Mouse (Mus musculus) liver, embryonic 14.5 days (tissue): Measurements from ENCODE around the gene Cd47. TPM values are rescaled to one million over a fixed set of nuclear protein-coding genes. Genes with fewer than 3 reads are reported as not detected.

Source experiments
- ATAC-seq: fragments of 200-750 bp; cut with Nextera tagmentation; 2 replicates; pipeline ENCODE4 v1.8.0; 2017; ENCODE audit warnings: moderate number of reproducible peaks, mild to moderate bottlenecking, moderate library complexity; ENCODE audit not compliant: insufficient read depth
- DNase-seq, 3 experiments: peaks; one replicate each; pipeline ENCODE4 v3.0.0-alpha.2; 2012 to 2013; ENCODE audit warnings: low read depth in 3 of 3, low spot score in 3 of 3
- H3K27ac ChIP-seq: fragments of 300-500 bp; sonication (generic); 2 replicates; pipeline ENCODE4 v1.5.1; 2014; ENCODE audit warnings: moderate library complexity, mild to moderate bottlenecking, control low read depth, inconsistent platforms
- H3K27me3 ChIP-seq: fragments of 300-500 bp; sonication (generic); 2 replicates; pipeline ENCODE4 v1.6.1; 2014; ENCODE audit warnings: mild to moderate bottlenecking, low read length, moderate library complexity; ENCODE audit not compliant: control insufficient read depth, insufficient read depth
- H3K36me3 ChIP-seq: fragments of 300-500 bp; sonication (generic); replicated peaks from 2 replicates; pipeline ENCODE4 v1.6.1; 2014; ENCODE audit warnings: low read depth; ENCODE audit not compliant: control insufficient read depth, insufficient read depth
- H3K4me1 ChIP-seq, 2 experiments: fragments of 200-500 bp in 1 of 2; fragments of 300-500 bp in 1 of 2; sonication (generic) in 1 of 2; replicated peaks; 2 replicates each; pipeline ENCODE4 v1.6.1; 2012 to 2014; ENCODE audit warnings: antibody characterized with exemption in 1 of 2, inconsistent platforms in 1 of 2, low read length in 1 of 2; ENCODE audit not compliant: control insufficient read depth in 2 of 2, insufficient read depth in 2 of 2
- H3K4me2 ChIP-seq: fragments of 300-500 bp; sonication (generic); 2 replicates; pipeline ENCODE4 v1.6.1; 2014; ENCODE audit warnings: low read depth, mild to moderate bottlenecking, control low read depth, moderate library complexity
- H3K4me3 ChIP-seq, 2 experiments: fragments of 200-500 bp in 1 of 2; fragments of 300-500 bp in 1 of 2; sonication (generic) in 1 of 2; 2 replicates each; pipeline ENCODE4 v1.5.1; 2012 to 2014; ENCODE audit warnings: low read depth in 2 of 2, low read length in 2 of 2, mild to moderate bottlenecking in 2 of 2, control low read depth in 1 of 2, inconsistent platforms in 1 of 2, moderate library complexity in 1 of 2; ENCODE audit not compliant: insufficient read depth in 1 of 2
- H3K9ac ChIP-seq: fragments of 300-500 bp; sonication (generic); replicated peaks from 2 replicates; pipeline ENCODE4 v1.6.1; 2014; ENCODE audit warnings: mild to moderate bottlenecking, control low read depth, moderate library complexity
- H3K9me3 ChIP-seq: fragments of 300-500 bp; sonication (generic); 2 replicates; pipeline ENCODE4 v1.6.1; 2016; ENCODE audit warnings: low read length, mixed read lengths; ENCODE audit not compliant: control insufficient read depth
- CTCF ChIP-seq: IDR thresholded peaks from 2 replicates; pipeline ENCODE4 v1.5.1; 2016; ENCODE audit warnings: antibody characterized with exemption, low read depth, control low read depth
- EP300 ChIP-seq: IDR thresholded peaks from 2 replicates; pipeline ENCODE4 v1.6.1; 2016; ENCODE audit warnings: antibody characterized with exemption, low read depth
- WGBS: fragments of 180-500 bp; shearing (Covaris S2); extraction: QIAGEN DNeasy Blood & Tissue Kit; methylation state at CpG from one replicate; pipeline ENCODE4 v1.1.7; 2014; ENCODE audit not compliant: insufficient replicate concordance; 5-methylcytosine and 5-hydroxymethylcytosine counted together
- polyA plus RNA-seq, 2 experiments: library from polyadenylated mRNA; depleted of rRNA in 1 of 2; stranded (reverse) in 1 of 2; unstranded in 1 of 2; fragments of >200 nt; fragmentation: Nextera tagmentation in 1 of 2; extraction: Ambion mirVana in 1 of 2; gene quantifications; 2 replicates each; pipeline versions ENCODE4 v1.2.1 to v1.2.3; 2012 to 2014

Cd47 gene
- polyA plus RNA-seq, 2 experiments, result 82.5 to 331 TPM

DNA sequence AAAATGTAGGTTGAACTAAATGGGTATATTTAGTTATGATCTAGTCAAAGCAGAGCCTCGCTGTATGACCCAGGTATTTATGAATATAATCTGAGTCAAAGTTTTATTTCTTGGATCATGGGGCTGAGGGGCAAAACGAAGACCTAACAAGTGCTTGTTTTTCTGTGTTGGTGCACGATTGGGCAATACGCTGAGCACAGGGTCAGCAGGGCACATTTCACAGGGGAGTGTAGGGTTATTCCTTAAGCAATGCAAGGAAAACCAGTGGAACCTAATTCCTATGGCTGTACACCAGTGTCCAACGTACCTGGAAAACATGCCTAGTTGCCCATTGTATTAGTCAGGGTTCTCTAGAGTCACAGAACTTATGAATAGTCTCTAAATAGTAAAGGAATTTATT, 12.6 kb upstream of the Cd47 start:
- Histone ChIP-seq H3K27ac (no peak overlapping the region), H3K27me3 (no peaks in the 10 kb centered on the region), H3K9ac (no peak overlapping the region), H3K36me3 (no peaks in the 10 kb centered on the region), H3K4me3 (no peak overlapping the region), H3K9me3 (no peaks in the 10 kb centered on the region), H3K4me2 (no peak overlapping the region), H3K4me1 (peaks cover 31 to 40% of the 10 kb centered on the region in 2 experiments)
- TF ChIP-seq EP300 (no peak), CTCF (no peak)
- DNase-seq, result no peak
- WGBS, result 75% methylated on average over 5 of the region's 5 CpGs
- no peak for ATAC-seq

GRCm38 (mm10) chr16:49790575-49791465, 9.5 kb upstream of the Cd47 start:
- H3K4me1 ChIP-seq, result peaks cover 40 to 44% of the 10 kb centered on the region in 2 experiments
- WGBS, result 37% methylated on average over 9 of the region's 9 CpGs
- peak; percentile 55; the same call in 1 of the 2 replicates for ATAC-seq

GRCm38 (mm10) chr16:49792446-49792878, 7.9 kb upstream of the Cd47 start:
- H3K4me1 ChIP-seq, result peaks cover 49 to 57% of the 10 kb centered on the region in 2 experiments
- no peaks in the 10 kb centered on the region for H3K36me3 ChIP-seq
- H3K27me3 ChIP-seq, result no peaks in the 10 kb centered on the region
- H3K27ac ChIP-seq, result peak overlapping the region; percentile 65
- peak; percentile 28; the same call in 1 of the 2 replicates for ATAC-seq
- H3K4me2 ChIP-seq, result peak overlapping the region; percentile 24
- no peak for DNase-seq
- H3K4me3 ChIP-seq, result no peak overlapping the region
- TF ChIP-seq EP300 (no peak), CTCF (no peak)
- H3K9me3 ChIP-seq, result no peaks in the 10 kb centered on the region
- WGBS, result 41% methylated on average over 9 of the region's 9 CpGs
- H3K9ac ChIP-seq, result peak overlapping the region; percentile 43

More at GRCm38 (mm10) chr16:49790575-49791465, 9.5 kb upstream of the Cd47 start:
- Histone ChIP-seq H3K36me3 (no peaks in the 10 kb centered on the region), H3K4me3 (no peak overlapping the region), H3K9ac (peak overlapping the region; percentile 48), H3K27me3 (no peaks in the 10 kb centered on the region), H3K27ac (peak overlapping the region; percentile 64), H3K4me2 (peak overlapping the region; percentile 34), H3K9me3 (no peaks in the 10 kb centered on the region)
- TF ChIP-seq EP300 (no peak), CTCF (no peak)
- no peak for DNase-seq

- H3K36me3 ChIP-seq, result no peaks in the 10 kb centered on the region
- H3K27ac ChIP-seq, result peak overlapping the region; percentile 65
- H3K4me3 ChIP-seq, result no peak overlapping the region
- no peaks in the 10 kb centered on the region for H3K9me3 ChIP-seq
- H3K27me3 ChIP-seq, result no peaks in the 10 kb centered on the region
- TF ChIP-seq EP300 (no peak), CTCF (no peak)
- 0 out of 2 replicates have a peak overlapping the region, but pooled peaks have one; percentile 9 for H3K4me2 ChIP-seq
- no peak overlapping the region for H3K9ac ChIP-seq
- DNase-seq, result no peak
- no peak for ATAC-seq
- WGBS, result 76% methylated on average over 9 of the region's 9 CpGs
- H3K4me1 ChIP-seq, result peaks cover 56 to 65% of the 10 kb centered on the region in 2 experiments
These were observed 6.7 kb upstream of the Cd47 start for GRCm38 (mm10) chr16:49793596-49793995.

- Histone ChIP-seq H3K4me1 (peaks cover 75 to 77% of the 10 kb centered on the region in 2 experiments), H3K4me3 (no peak overlapping the region), H3K9ac (peak overlapping the region; percentile 16; the same call in 1 of the 2 replicates), H3K27me3 (no peaks in the 10 kb centered on the region), H3K27ac (peak overlapping the region; percentile 42), H3K4me2 (no peak overlapping the region), H3K9me3 (no peaks in the 10 kb centered on the region), H3K36me3 (no peaks in the 10 kb centered on the region)
- ATAC-seq, result no peak
- DNase-seq, result no peak
- TF ChIP-seq EP300 (no peak), CTCF (no peak)
- 73% methylated on average over 2 of the region's 2 CpGs for WGBS
These were observed 4.1 kb upstream of the Cd47 start for GRCm38 (mm10) chr16:49796271-49796670.
